ENCODE assay signal across 8 mouse cellular contexts in the genomic region with DNA sequence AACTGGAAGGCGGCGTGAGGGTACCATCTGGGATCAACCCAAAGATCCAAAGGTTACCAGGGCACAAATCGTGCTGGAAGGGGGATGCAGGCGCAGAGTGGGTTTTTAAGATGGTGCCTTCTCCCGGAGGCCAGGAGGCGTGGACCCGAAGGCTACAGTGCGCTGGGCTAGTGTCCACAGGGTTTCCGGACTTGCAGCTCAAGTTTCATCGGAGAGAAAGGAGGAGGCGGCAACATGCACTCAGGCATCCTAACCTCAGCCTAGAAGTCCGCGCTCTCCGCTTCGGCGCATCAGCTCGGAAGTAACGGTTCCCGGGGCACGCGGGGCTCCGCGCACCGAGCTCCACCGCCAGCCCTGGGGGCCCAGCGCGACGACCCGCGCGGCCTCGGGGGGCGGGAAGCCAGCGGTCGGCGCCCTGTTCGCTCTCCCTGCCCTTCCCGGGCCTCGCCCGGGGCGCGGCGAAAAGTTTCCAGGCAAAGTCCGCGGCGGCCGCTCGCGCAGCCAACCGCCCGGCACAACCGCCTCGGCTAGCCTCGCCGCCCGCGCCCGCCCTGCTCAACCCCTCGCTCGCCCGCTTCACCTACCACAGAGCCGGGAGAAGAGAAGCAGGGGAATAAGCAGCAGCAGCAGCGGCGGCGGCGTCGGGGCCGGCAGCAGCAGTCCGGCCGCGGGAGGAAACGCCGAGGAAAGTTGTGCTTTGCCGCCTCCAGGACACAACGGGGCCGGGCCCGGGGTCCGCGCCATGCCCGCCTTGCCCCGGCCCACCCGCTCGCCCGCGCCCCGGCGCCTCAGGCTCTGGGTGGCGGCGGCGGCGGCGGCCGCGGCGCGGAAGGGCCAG. TPM values are rescaled to one million over a fixed set of nuclear protein-coding genes. Genes with fewer than 3 reads are reported as not detected.
DNase-seq lines count a peak whose midpoint lies in the region; ATAC-seq and TF ChIP-seq lines count a peak whose summit lies in the region.

No protein-coding gene starts in this region.

- H3K36me3 ChIP-seq in hindbrain, postnatal 0 days (ENCODE audit: insufficient read depth, low read length), result no peaks in the 10 kb centered on the region
- peaks cover 4% of the 10 kb centered on the region for H3K36me3 ChIP-seq in limb, embryonic 10.5 days
- no peaks in the 10 kb centered on the region for H3K36me3 ChIP-seq in midbrain, embryonic 12.5 days
- H3K36me3 ChIP-seq in stomach, embryonic 14.5 days (ENCODE audit: control insufficient read depth, insufficient read depth, low read length), result no peaks in the 10 kb centered on the region

- H3K4me1 ChIP-seq in hindbrain, postnatal 0 days (ENCODE audit: insufficient read depth, low read length), result peaks cover 5% of the 10 kb centered on the region; the same call in 1 of the 2 replicates
- peaks cover 16% of the 10 kb centered on the region for H3K4me1 ChIP-seq in limb, embryonic 10.5 days
- peaks cover 17% of the 10 kb centered on the region for H3K4me1 ChIP-seq in midbrain, embryonic 12.5 days
- H3K4me1 ChIP-seq in stomach, embryonic 14.5 days (ENCODE audit: control insufficient read depth, insufficient read depth, low read length), result peaks cover 16% of the 10 kb centered on the region; the same call in 1 of the 2 replicates

- H3K4me3 ChIP-seq in hindbrain, postnatal 0 days (ENCODE audit: low read length), result peak overlapping the region; percentile 94
- peak overlapping the region; percentile 74 for H3K4me3 ChIP-seq in limb, embryonic 10.5 days
- H3K4me3 ChIP-seq in midbrain, embryonic 12.5 days, result peak overlapping the region; percentile 94
- H3K4me3 ChIP-seq in stomach, embryonic 14.5 days (ENCODE audit: low read depth, low read length), result peak overlapping the region; percentile 90

- H3K4me2 ChIP-seq in hindbrain, postnatal 0 days (ENCODE audit: low read depth, low read length), result peak overlapping the region; percentile 64
- H3K4me2 ChIP-seq in midbrain, embryonic 12.5 days (replicated peaks), result peak overlapping the region; percentile 81
- peak overlapping the region; percentile 74 for H3K4me2 ChIP-seq in stomach, embryonic 14.5 days (replicated peaks; ENCODE audit: low read depth, low read length)

- no peak for TF ChIP-seq CTCF in hindbrain, postnatal 0 days (IDR thresholded peaks at IDR 0.05; ENCODE audit: low read depth)

- 0 out of 2 replicates have a peak, but pooled peaks have one; percentile 7 for ATAC-seq in cerebellum, adult (ENCODE audit: insufficient number of reproducible peaks, low FRiP score, low TSS enrichment)
- peak; percentile 34 for ATAC-seq in hindbrain, postnatal 0 days
- ATAC-seq in midbrain, embryonic 12.5 days (ENCODE audit: low FRiP score, low read depth), result peak; percentile 24
- peak; percentile 29; the same call in 1 of the 2 replicates for ATAC-seq in stomach, embryonic 14.5 days (ENCODE audit: insufficient number of reproducible peaks, insufficient read depth, low FRiP score, low read depth)

- H3K27ac ChIP-seq in hindbrain, postnatal 0 days, result peak overlapping the region; percentile 84
- peak overlapping the region; percentile 94 for H3K27ac ChIP-seq in limb, embryonic 10.5 days
- H3K27ac ChIP-seq in midbrain, embryonic 12.5 days (replicated peaks), result peak overlapping the region; percentile 95
- peak overlapping the region; percentile 97 for H3K27ac ChIP-seq in stomach, embryonic 14.5 days (ENCODE audit: low read length)

- no peaks in the 10 kb centered on the region for H3K9me3 ChIP-seq in hindbrain, postnatal 0 days (ENCODE audit: low read length)
- H3K9me3 ChIP-seq in limb, embryonic 10.5 days (replicated peaks), result no peaks in the 10 kb centered on the region
- H3K9me3 ChIP-seq in midbrain, embryonic 12.5 days, result no peaks in the 10 kb centered on the region
- H3K9me3 ChIP-seq in stomach, embryonic 14.5 days (ENCODE audit: control insufficient read depth, low read depth, low read length), result no peaks in the 10 kb centered on the region

- 0% methylated on average over 89 of the region's 96 CpGs for WGBS in hindbrain, postnatal 0 days
- WGBS in limb, embryonic 10.5 days, result under 1% methylated on average over 85 of the region's 96 CpGs
- under 1% methylated on average over 72 of the region's 96 CpGs for WGBS in midbrain, embryonic 12.5 days
- under 1% methylated on average over 91 of the region's 96 CpGs for WGBS in stomach, embryonic 14.5 days

- DNase-seq in cerebellum, adult 9-10 months, result no peak
- DNase-seq in embryo, embryonic 11 days, result peak; percentile 84
- peak; percentile 51 for DNase-seq in gastrocnemius, postnatal 25 days
- peak; percentile 66 for DNase-seq in hindbrain, postnatal 0 days (ENCODE audit: low spot score)
- DNase-seq in limb, embryonic 10.5 days (ENCODE audit: low spot score), result peak; percentile 80

- peak overlapping the region; percentile 89 for H3K9ac ChIP-seq in hindbrain, postnatal 0 days (replicated peaks; ENCODE audit: low read length)
- peak overlapping the region; percentile 95 for H3K9ac ChIP-seq in midbrain, embryonic 12.5 days (replicated peaks)
- H3K9ac ChIP-seq in stomach, embryonic 14.5 days (replicated peaks; ENCODE audit: low read depth, low read length), result peak overlapping the region; percentile 87

- H3K27me3 ChIP-seq in hindbrain, postnatal 0 days (ENCODE audit: insufficient read depth, low read length), result no peaks in the 10 kb centered on the region
- H3K27me3 ChIP-seq in limb, embryonic 10.5 days (ENCODE audit: low read depth, poor library complexity, severe bottlenecking), result peaks cover 14% of the 10 kb centered on the region
- H3K27me3 ChIP-seq in midbrain, embryonic 12.5 days, result no peaks in the 10 kb centered on the region
- no peaks in the 10 kb centered on the region for H3K27me3 ChIP-seq in stomach, embryonic 14.5 days (ENCODE audit: control insufficient read depth, insufficient read depth, low read length)

RNA-seq across cellular contexts. Expression of gene Nectin3, which starts 2.1 kb away (rescaled TPM):
- 1 to 10 TPM; 5.5 to 5.7 TPM for total RNA-seq in gastrocnemius, postnatal 25 days (2021)
- 38.4 and 38.9 TPM in 2 replicates for total RNA-seq in hindbrain, postnatal 0 days (2014; rRNA removed)
- 28.3 and 29.4 TPM in 2 replicates for polyA plus RNA-seq in hindbrain, postnatal 0 days (2015; fragmentation: Nextera tagmentation; extraction: Ambion mirVana)
- 23.9 and 25.9 TPM in 2 replicates for polyA plus RNA-seq in limb, embryonic 10.5 days (2016; fragmentation: Nextera tagmentation; extraction: Ambion mirVana)
- polyA plus RNA-seq in midbrain, embryonic 12.5 days (2016; fragmentation: Nextera tagmentation; extraction: Ambion mirVana), result 51.0 and 66.5 TPM in 2 replicates
- 16.0 and 18.3 TPM in 2 replicates for polyA plus RNA-seq in stomach, embryonic 14.5 days (2014; fragmentation: Nextera tagmentation; extraction: Ambion mirVana)
